Mouse (Mus musculus): ENCODE data around the gene Utp15. TPM values are rescaled to one million over a fixed set of nuclear protein-coding genes. Genes with fewer than 3 reads are reported as not detected.

Utp15 gene
- total and polyA plus RNA-seq, 3 experiments: 36.8 to 52.2 (median 51.7) TPM

DNA sequence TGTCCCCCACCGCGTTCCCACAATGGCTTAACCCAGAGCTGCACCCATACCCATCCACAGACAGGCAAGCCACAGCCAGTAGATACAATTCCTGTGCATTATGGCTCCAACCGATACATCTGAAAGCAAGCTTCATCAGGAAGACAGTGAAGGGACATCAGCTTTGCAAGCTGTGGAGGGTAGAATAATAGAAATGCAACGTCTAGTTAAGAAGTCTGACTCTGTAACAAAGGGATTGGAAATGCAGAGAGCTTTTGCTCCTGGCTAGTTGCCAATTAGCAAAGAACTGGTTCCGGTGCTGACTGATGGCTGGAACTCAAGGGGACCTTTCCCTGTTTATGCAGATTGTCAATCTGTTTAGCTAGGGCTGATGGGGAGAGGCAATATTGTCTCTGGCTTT, 43.6 kb upstream of the Utp15 start:
- in situ Hi-C loops (cut with MboI; ENCODE audit: low pct_ligation_motif_present, low pct_unique_long_range_greater_than_20kb, low sequenced_read_pairs): no loop called here
- dilution Hi-C loops (cut with MboI; ENCODE audit: extremely low pct_ligation_motif_present, extremely low pct_unique_long_range_greater_than_20kb, low sequenced_read_pairs): no loop called here
- Histone ChIP-seq H3K79me2 (replicated peaks; ENCODE audit: control insufficient read depth, extremely low read depth, insufficient read depth, poor library complexity, severe bottlenecking) (peaks cover 16% of the 10 kb centered on the region), H3K4me3 (replicated peaks in 1 of 3; ENCODE audit: low read depth in 2 of 3, low read length in 2 of 3, poor library complexity in 1 of 3) (no peak overlapping the region), H3K36me3 (replicated peaks in 1 of 2; ENCODE audit: control insufficient read depth in 1 of 2, insufficient read depth in 1 of 2, low read length in 1 of 2) (peaks cover 23 to 43% of the 10 kb centered on the region in 2 experiments), H3K9ac (ENCODE audit: insufficient read depth, low read depth) (no peak overlapping the region), H3K27ac (ENCODE audit: insufficient read depth, low read depth) (no peak overlapping the region), H3K9me3 (replicated peaks; ENCODE audit: low read length) (no peaks in the 10 kb centered on the region), H3K27me3 (replicated peaks) (no peaks in the 10 kb centered on the region), H3K4me2 (ENCODE audit: insufficient read depth, low read depth, poor library complexity, severe bottlenecking) (no peak overlapping the region), H3K4me1 (ENCODE audit: control insufficient read depth in 1 of 2, insufficient read depth in 2 of 2) (peaks cover 16 to 46% of the 10 kb centered on the region in 2 experiments)
- no peak for DNase-seq (ENCODE audit: extremely low read depth)
- TF ChIP-seq JUND (conservative IDR thresholded peaks at IDR 0.05; ENCODE audit: low read depth, low read length): no peak
- TF ChIP-seq MAFK (IDR thresholded peaks at IDR 0.05; ENCODE audit: insufficient replicate concordance, low read length): no peak

DNA sequence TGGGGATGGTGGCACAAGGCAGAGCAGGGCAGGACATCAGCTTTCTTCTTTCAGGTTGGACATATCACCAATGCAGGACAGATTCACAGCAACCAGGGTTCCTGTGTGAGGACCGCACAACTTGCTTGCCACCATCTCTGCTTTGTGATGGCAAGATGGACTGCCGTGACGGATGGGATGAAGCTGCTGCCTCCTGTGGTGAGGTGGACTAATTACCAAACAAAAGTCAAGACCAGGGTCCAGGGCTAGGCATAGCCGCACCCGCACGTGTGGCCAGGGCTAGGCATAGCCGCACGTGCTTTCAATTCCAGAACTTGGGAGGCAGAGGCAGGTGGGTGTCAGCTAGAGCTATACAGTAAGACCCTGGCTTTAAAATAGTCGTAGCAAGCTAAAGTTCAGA, 42.4 kb upstream of the Utp15 start:
- Histone ChIP-seq H3K27me3 (replicated peaks) (no peaks in the 10 kb centered on the region), H3K4me1 (ENCODE audit: control insufficient read depth in 1 of 2, insufficient read depth in 2 of 2) (peaks cover 10 to 45% of the 10 kb centered on the region in 2 experiments), H3K4me3 (replicated peaks in 1 of 3; ENCODE audit: low read depth in 2 of 3, low read length in 2 of 3, poor library complexity in 1 of 3) (no peak overlapping the region), H3K4me2 (ENCODE audit: insufficient read depth, low read depth, poor library complexity, severe bottlenecking) (no peak overlapping the region), H3K36me3 (replicated peaks in 1 of 2; ENCODE audit: control insufficient read depth in 1 of 2, insufficient read depth in 1 of 2, low read length in 1 of 2) (peaks cover 14 to 31% of the 10 kb centered on the region in 2 experiments), H3K27ac (ENCODE audit: insufficient read depth, low read depth) (no peak overlapping the region), H3K9ac (ENCODE audit: insufficient read depth, low read depth) (no peak overlapping the region), H3K79me2 (replicated peaks; ENCODE audit: control insufficient read depth, extremely low read depth, insufficient read depth, poor library complexity, severe bottlenecking) (0 out of 2 replicates have a peak, but pooled peaks cover 5% of the 10 kb centered on the region), H3K9me3 (replicated peaks; ENCODE audit: low read length) (no peaks in the 10 kb centered on the region)
- in situ Hi-C loops (cut with MboI; ENCODE audit: low pct_ligation_motif_present, low pct_unique_long_range_greater_than_20kb, low sequenced_read_pairs): no loop called here
- dilution Hi-C loops (cut with MboI; ENCODE audit: extremely low pct_ligation_motif_present, extremely low pct_unique_long_range_greater_than_20kb, low sequenced_read_pairs): no loop called here
- no peak for DNase-seq (ENCODE audit: extremely low read depth)
- no peak for TF ChIP-seq RAD21 (IDR thresholded peaks at IDR 0.05; ENCODE audit: low read depth, low read length)
- TF ChIP-seq CTCF (conservative IDR thresholded peaks at IDR 0.05 in 1 of 2, IDR thresholded peaks at IDR 0.05 in 1 of 2; ENCODE audit: low read depth in 2 of 2, low read length in 2 of 2): peak in 1 of 2 experiments; percentile 13; a peak in 1 of 4 replicates

DNA sequence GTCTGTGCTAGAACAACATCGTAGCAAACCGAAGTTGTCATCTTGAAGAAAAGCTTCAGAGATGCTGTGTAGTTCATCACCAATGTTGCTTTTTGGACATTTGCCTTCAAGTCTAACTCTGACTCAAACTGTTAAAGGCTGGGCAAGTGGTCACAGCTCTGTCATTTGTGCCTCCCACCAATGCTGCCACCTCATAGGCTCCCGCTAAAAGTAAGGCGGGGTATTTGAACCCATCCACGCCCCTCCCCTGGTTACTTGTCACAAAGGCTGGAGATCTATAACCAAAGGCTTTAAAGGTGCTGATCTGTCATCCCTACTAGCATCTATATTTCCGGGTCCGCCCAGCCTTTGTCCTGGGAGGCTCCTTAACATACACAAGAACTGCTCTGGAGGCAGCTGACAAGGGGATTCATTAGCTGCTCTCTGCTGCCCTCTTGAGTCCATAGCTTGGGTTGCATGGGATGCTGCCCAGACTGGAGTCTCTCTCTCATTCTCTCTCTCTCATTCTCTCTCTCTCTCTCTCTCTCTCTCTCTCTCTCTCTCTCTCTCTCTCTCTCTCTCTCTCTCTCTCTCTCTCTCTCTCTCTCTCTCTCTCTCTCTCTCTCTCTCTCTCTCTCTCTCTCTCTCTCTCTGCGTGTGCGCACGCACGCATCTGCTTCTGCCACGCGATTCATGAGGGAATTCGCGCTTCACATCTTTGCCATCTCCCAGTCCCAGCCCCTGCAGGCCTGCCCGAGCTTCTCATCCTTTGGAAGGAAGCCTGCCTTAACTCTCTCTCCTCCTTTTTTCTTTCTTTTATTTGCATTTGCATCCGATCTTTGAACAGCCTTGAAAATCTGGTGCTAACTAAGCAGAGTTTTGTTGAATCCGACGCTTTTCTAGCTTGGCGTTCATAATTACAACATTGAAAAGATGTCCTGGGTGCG, 36.3 kb upstream of the Utp15 start:
- H3K4me3 ChIP-seq (replicated peaks in 1 of 3; ENCODE audit: low read depth in 2 of 3, low read length in 2 of 3, poor library complexity in 1 of 3): no peak overlapping the region
- peak; percentile 84 for DNase-seq (ENCODE audit: extremely low read depth)
- in situ Hi-C loops (cut with MboI; ENCODE audit: low pct_ligation_motif_present, low pct_unique_long_range_greater_than_20kb, low sequenced_read_pairs) (no loop called here), dilution Hi-C loops (cut with MboI; ENCODE audit: extremely low pct_ligation_motif_present, extremely low pct_unique_long_range_greater_than_20kb, low sequenced_read_pairs) (no loop called here)
- H3K4me1 ChIP-seq (ENCODE audit: control insufficient read depth in 1 of 2, insufficient read depth in 2 of 2): peaks cover 2 to 30% of the 10 kb centered on the region in 2 experiments; a peak in 3 of 4 replicates
- H3K9me3 ChIP-seq (replicated peaks; ENCODE audit: low read length): peaks cover 8% of the 10 kb centered on the region
- H3K9ac ChIP-seq (ENCODE audit: insufficient read depth, low read depth): no peak overlapping the region
- no peaks in the 10 kb centered on the region for H3K36me3 ChIP-seq (replicated peaks in 1 of 2; ENCODE audit: control insufficient read depth in 1 of 2, insufficient read depth in 1 of 2, low read length in 1 of 2)
- no peak overlapping the region for H3K4me2 ChIP-seq (ENCODE audit: insufficient read depth, low read depth, poor library complexity, severe bottlenecking)
- no peaks in the 10 kb centered on the region for H3K79me2 ChIP-seq (replicated peaks; ENCODE audit: control insufficient read depth, extremely low read depth, insufficient read depth, poor library complexity, severe bottlenecking)
- no peaks in the 10 kb centered on the region for H3K27me3 ChIP-seq (replicated peaks)
- H3K27ac ChIP-seq (ENCODE audit: insufficient read depth, low read depth): no peak overlapping the region
- TF ChIP-seq BHLHE40 (IDR thresholded peaks at IDR 0.05; ENCODE audit: low read depth, low read length) (no peak), SMC3 (IDR thresholded peaks at IDR 0.05; ENCODE audit: low read depth, low read length) (peak; percentile 61), JUND (conservative IDR thresholded peaks at IDR 0.05; ENCODE audit: low read depth, low read length) (0 out of 2 replicates have a peak, but pooled peaks have one; percentile 13), RCOR1 (conservative IDR thresholded peaks at IDR 0.05; ENCODE audit: low read depth, low read length) (no peak), RAD21 (IDR thresholded peaks at IDR 0.05; ENCODE audit: low read depth, low read length) (peak; percentile 76), CTCF (conservative IDR thresholded peaks at IDR 0.05 in 1 of 2, IDR thresholded peaks at IDR 0.05 in 1 of 2; ENCODE audit: low read depth in 2 of 2, low read length in 2 of 2) (peak; percentile 44 to 80; a peak in 3 of 4 replicates), ELF1 (IDR thresholded peaks at IDR 0.05; ENCODE audit: low read depth, low read length) (peak; percentile 52), JUN (IDR thresholded peaks at IDR 0.05; ENCODE audit: insufficient read depth, low read depth, low read length) (no peak)

All from CH12.LX (cell line).